Mouse (Mus musculus) forebrain, postnatal 0 days (tissue): ENCODE data around the gene Mvb12a. TPM values are rescaled to one million over a fixed set of nuclear protein-coding genes. Genes with fewer than 3 reads are reported as not detected.

Source experiments
- ATAC-seq: fragments of 200-750 bp; cut with Nextera tagmentation; 2 replicates; pipeline ENCODE4 v1.8.0; 2017; ENCODE audit warnings: mild to moderate bottlenecking, moderate library complexity
- DNase-seq: peaks from one replicate; pipeline ENCODE4 v3.0.0-alpha.2; 2015
- H3K27ac ChIP-seq: fragments of 300-500 bp; sonication (generic); 2 replicates; pipeline ENCODE4 v1.5.1; 2014; ENCODE audit warnings: low read depth, mild to moderate bottlenecking, antibody characterized with exemption, low read length, moderate library complexity, mixed read lengths
- H3K27me3 ChIP-seq: fragments of 300-500 bp; sonication (generic); 2 replicates; pipeline ENCODE4 v1.6.1; 2014; ENCODE audit warnings: mild to moderate bottlenecking, low read length, mixed read lengths; ENCODE audit not compliant: insufficient read depth
- H3K36me3 ChIP-seq: fragments of 300-500 bp; sonication (generic); 2 replicates; pipeline ENCODE4 v1.6.1; 2014; ENCODE audit warnings: mild to moderate bottlenecking, moderate library complexity; ENCODE audit not compliant: insufficient read depth
- H3K4me1 ChIP-seq: fragments of 300-500 bp; sonication (generic); 2 replicates; pipeline ENCODE4 v1.6.1; 2014; ENCODE audit warnings: antibody characterized with exemption; ENCODE audit not compliant: insufficient read depth
- H3K4me2 ChIP-seq: fragments of 300-500 bp; sonication (generic); 2 replicates; pipeline ENCODE4 v1.6.1; 2014; ENCODE audit warnings: low read depth, mild to moderate bottlenecking, moderate library complexity
- H3K4me3 ChIP-seq: fragments of 300-500 bp; sonication (generic); 2 replicates; pipeline ENCODE4 v1.5.1; 2014; ENCODE audit warnings: low read depth, low read length, mixed read lengths
- H3K9ac ChIP-seq: fragments of 300-500 bp; sonication (generic); 2 replicates; pipeline ENCODE4 v1.6.1; 2014; ENCODE audit warnings: mild to moderate bottlenecking
- H3K9me3 ChIP-seq: fragments of 300-500 bp; sonication (generic); 2 replicates; pipeline ENCODE4 v1.6.1; 2016; ENCODE audit warnings: low read length
- CTCF ChIP-seq: sonication (generic); IDR thresholded peaks from 2 replicates; pipeline ENCODE4 v1.5.1; 2016; ENCODE audit warnings: antibody characterized with exemption, control low read depth, low read depth
- WGBS: fragments of 180-500 bp; shearing (Covaris S2); extraction: QIAGEN DNeasy Blood & Tissue Kit; methylation state at CpG from one replicate; pipeline ENCODE4 v1.1.7; 2014; 5-methylcytosine and 5-hydroxymethylcytosine counted together
- polyA plus RNA-seq: library from polyadenylated mRNA; unstranded; fragments of >200 nt; fragmentation: Nextera tagmentation; extraction: Ambion mirVana; gene quantifications from 2 replicates; pipeline ENCODE4 v1.2.1, GENCODE M21; 2015
- total RNA-seq: library from RNA; depleted of rRNA; stranded (reverse); fragments of >200 nt; gene quantifications from 2 replicates; pipeline ENCODE4 v1.2.3, GENCODE M21; 2014

The Mvb12a gene
- total and polyA plus RNA-seq, 2 experiments from 2014 or later = 70.5 to 73.4 TPM

DNA sequence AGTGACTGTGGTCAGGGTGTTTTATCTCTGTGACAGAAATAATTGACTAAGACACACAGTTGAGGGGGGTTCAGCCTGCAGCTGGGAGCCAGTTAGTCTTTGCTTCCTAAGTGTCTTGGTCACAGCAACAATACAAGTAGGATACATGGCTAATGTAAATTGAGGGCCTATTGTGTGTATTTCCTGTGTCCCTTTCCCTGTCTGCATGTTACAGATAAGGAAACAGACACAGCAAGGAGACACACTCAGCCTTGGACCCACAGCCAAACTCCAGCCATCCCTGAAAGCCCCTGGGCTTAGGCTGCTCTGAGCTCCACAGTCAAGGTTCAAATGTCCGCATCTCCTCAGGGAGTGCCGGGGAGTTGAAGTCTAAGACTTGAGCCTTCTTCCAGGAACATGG is 11.9 kb downstream of the Mvb12a start:
- H3K27me3 ChIP-seq = peaks cover 35% of the 10 kb centered on the region
- ATAC-seq (no peak), DNase-seq (no peak)
- no peaks in the 10 kb centered on the region for H3K4me1 ChIP-seq
- no peak overlapping the region for H3K9ac ChIP-seq
- H3K36me3 ChIP-seq = no peaks in the 10 kb centered on the region
- H3K4me2 ChIP-seq = no peak overlapping the region
- 93% methylated on average over 2 of the region's 2 CpGs for whole genome bisulfite sequencing
- no peaks in the 10 kb centered on the region for H3K9me3 ChIP-seq
- no peak overlapping the region for H3K27ac ChIP-seq
- no peak for TF ChIP-seq CTCF
- H3K4me3 ChIP-seq = no peak overlapping the region

- H3K9ac ChIP-seq = no peak within 1 kb of the TSS
- H3K4me1 ChIP-seq = no peaks in the 10 kb centered on the region
- no peak for TF ChIP-seq CTCF
- no peak within 1 kb of the TSS for H3K27ac ChIP-seq
- H3K4me2 ChIP-seq = peak within 1 kb of the TSS; percentile 41
- H3K9me3 ChIP-seq = no peaks in the 10 kb centered on the region
- 6% methylated on average over 70 of the region's 70 CpGs for WGBS
- peak within 1 kb of the TSS; percentile 22 for H3K4me3 ChIP-seq
- H3K36me3 ChIP-seq = no peaks in the 10 kb centered on the region
- ATAC-seq (no peak), DNase-seq (no peak)
- peaks cover 62% of the 10 kb centered on the region for H3K27me3 ChIP-seq
These were observed 15.6 kb downstream of the Mvb12a start, which contains the start of gene Tmem221 for GRCm38 (mm10) chr8:71558071-71558957. Tmem221 (minus strand) TSS chr8:71558871.

DNA sequence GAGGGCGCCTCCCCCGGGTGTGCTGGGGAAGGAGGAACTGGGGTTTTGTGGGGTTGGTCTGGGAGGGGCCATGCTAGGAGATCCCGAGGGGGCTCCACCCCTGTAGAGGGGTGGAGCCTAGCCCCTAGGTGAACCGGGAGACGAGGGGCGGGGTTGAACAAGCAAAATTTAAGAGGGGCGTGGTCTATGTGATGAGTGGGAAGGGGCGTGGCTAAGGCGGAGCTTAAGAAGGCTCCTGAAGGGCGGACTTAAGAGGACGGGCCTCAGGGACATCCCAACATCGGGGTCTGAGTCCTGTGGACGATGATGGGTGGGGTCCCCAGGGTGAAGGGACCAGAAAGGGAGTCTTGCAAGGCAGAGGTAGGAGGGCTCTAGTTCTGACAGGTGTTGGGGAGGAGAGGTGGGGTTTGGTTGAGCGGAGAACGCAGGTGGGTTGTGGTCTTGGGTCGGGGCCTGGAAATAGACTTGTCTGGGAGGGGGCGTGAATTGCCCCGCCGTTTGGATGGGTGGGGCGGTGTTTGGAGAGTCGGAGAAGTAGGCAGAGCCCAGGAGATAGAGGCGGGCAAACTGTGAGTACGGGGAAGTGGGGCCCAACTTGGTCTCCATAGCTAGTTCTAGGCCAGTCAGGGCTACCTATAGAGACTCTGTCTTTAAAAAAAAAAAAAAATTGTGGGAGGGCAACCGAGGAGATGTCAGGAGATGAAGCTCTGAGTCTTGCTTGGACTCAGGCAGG is 16.4 kb downstream of the Mvb12a start:
- Histone ChIP-seq H3K9ac (no peak overlapping the region), H3K9me3 (no peaks in the 10 kb centered on the region), H3K4me2 (peak overlapping the region; percentile 41), H3K27me3 (peaks cover 62% of the 10 kb centered on the region), H3K4me1 (no peaks in the 10 kb centered on the region), H3K36me3 (no peaks in the 10 kb centered on the region), H3K4me3 (peak overlapping the region; percentile 22), H3K27ac (no peak overlapping the region)
- TF ChIP-seq CTCF = no peak
- ATAC-seq (no peak), DNase-seq (no peak)
- 3% methylated on average over 24 of the region's 24 CpGs for WGBS

DNA sequence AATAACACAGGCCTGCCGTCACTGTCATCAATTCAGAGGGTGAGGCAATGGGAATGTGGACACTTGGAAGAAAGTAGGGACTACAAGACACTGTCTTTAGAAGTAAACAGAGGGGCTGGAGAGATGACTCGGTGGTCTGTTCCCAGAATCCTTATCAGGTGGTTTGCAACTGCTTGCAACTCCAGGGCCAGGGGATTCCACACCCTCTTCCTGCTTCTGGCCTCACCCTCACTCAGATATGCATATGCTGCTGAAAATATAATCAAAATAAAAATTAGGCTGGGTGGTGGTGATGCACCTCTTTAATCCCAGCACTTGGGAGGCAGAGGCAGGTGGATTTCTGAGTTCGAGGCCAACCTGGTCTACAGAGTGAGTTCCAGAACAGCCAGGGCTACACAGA is 17.3 kb downstream of the Mvb12a start:
- Histone ChIP-seq H3K36me3 (no peaks in the 10 kb centered on the region), H3K4me3 (no peak overlapping the region), H3K27me3 (peaks cover 62% of the 10 kb centered on the region), H3K4me1 (no peaks in the 10 kb centered on the region), H3K9ac (no peak overlapping the region), H3K27ac (no peak overlapping the region), H3K9me3 (no peaks in the 10 kb centered on the region), H3K4me2 (no peak overlapping the region)
- 83% methylated on average over 3 of the region's 3 CpGs for WGBS
- no peak for TF ChIP-seq CTCF
- DNase-seq (no peak), ATAC-seq (no peak)

DNA sequence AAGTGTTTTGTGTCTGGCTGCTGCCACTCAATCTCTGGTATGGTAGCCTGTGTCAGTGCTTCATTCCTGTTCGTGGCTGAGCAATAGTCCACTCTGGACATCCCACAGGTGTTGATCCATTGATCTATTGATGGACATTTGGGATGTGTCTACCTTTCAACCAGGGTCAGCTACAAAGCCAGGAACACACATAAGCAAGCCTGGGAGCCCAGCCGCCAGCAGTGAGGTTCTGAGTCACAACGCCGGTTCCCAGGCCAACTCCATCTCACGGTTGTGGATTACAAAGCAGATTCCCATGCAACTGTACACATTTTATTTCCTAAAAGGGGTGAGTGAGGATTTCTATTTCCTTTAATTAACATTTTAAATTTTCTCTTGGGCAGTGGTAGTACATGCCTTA is 18.0 kb downstream of the Mvb12a start:
- H3K4me3 ChIP-seq = no peak overlapping the region
- no peak for DNase-seq
- H3K9me3 ChIP-seq = no peaks in the 10 kb centered on the region
- WGBS = 83% methylated on average over 5 of the region's 5 CpGs
- no peak for ATAC-seq
- no peaks in the 10 kb centered on the region for H3K4me1 ChIP-seq
- H3K4me2 ChIP-seq = no peak overlapping the region
- no peak overlapping the region for H3K9ac ChIP-seq
- TF ChIP-seq CTCF = no peak
- peaks cover 62% of the 10 kb centered on the region for H3K27me3 ChIP-seq
- no peak overlapping the region for H3K27ac ChIP-seq
- H3K36me3 ChIP-seq = no peaks in the 10 kb centered on the region

DNA sequence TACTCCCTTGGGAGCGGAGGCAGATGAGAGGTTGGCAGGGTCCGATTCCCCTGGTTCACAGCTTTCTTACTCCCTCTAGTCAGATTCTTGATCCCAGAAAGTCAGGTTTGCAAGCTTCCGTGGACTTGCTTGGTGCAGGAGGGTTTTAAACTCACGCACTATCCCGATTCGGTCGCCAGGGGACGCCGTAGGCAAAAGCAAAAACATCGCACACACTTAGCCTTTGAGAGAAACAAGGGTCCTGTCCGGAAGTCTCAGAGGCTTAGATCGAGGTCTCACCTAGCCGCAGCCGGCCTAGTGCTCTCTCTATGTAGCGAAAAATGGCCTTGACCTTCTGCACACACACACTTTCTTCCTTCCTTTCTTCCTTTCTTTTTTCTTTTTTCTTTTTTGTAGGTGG is 18.7 kb downstream of the Mvb12a start:
- peaks cover 60% of the 10 kb centered on the region for H3K27me3 ChIP-seq
- H3K9ac ChIP-seq = no peak overlapping the region
- no peak overlapping the region for H3K4me2 ChIP-seq
- H3K27ac ChIP-seq = no peak overlapping the region
- peak; percentile 94 for TF ChIP-seq CTCF
- H3K9me3 ChIP-seq = no peaks in the 10 kb centered on the region
- ATAC-seq (peak; percentile 70), DNase-seq (peak; percentile 85)
- 2% methylated on average over 15 of the region's 15 CpGs for WGBS
- H3K36me3 ChIP-seq = no peaks in the 10 kb centered on the region
- no peaks in the 10 kb centered on the region for H3K4me1 ChIP-seq
- H3K4me3 ChIP-seq = no peak overlapping the region

GRCm38 (mm10) chr8:71562751-71563150 is 20.0 kb downstream of the Mvb12a start:
- DNase-seq (peak; percentile 63), ATAC-seq (peak; percentile 65)
- H3K4me1 ChIP-seq = no peaks in the 10 kb centered on the region
- H3K36me3 ChIP-seq = no peaks in the 10 kb centered on the region
- TF ChIP-seq CTCF = peak; percentile 78
- H3K27ac ChIP-seq = no peak overlapping the region
- H3K27me3 ChIP-seq = peaks cover 47% of the 10 kb centered on the region
- H3K9ac ChIP-seq = no peak overlapping the region; the same call in 1 of the 2 replicates
- no peaks in the 10 kb centered on the region for H3K9me3 ChIP-seq
- H3K4me2 ChIP-seq = peak overlapping the region; percentile 42
- peak overlapping the region; percentile 14 for H3K4me3 ChIP-seq
- 3% methylated on average over 33 of the region's 33 CpGs for WGBS
